Mouse (Mus musculus): ENCODE measurements around the gene Gm2016.
"Not testable (repeated sequence)": the region's sequence is repeated elsewhere in the genome, so short reads cannot be mapped to it uniquely, and the experiment has no call there.

Gm2016 gene

DNA sequence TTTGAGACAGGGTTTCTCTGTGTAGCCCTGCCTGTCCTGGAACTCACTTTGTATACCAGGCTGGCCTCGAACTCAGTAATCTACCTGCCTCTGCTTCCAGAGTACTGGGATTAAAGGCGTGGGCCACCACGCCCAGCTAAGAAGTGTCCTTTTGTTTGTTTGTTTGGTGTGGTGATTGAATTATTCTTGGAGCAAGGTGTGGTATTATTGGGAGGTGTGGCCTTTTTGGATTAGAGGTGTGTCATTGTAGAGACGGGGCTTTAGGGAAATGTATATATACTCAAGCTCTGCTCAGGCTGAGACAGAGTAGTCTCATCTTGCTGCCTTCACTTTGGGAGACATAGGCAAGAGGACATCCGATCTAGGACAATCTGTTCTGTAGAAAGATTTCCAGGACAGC lies at the start of gene Gm2016:
TSS of gene Gm2016 (plus strand) at position 301 of the 400 bp plus-strand sequence.
- not testable (repeated sequence) for DNase-seq (ENCODE audit: low spot score)

DNA sequence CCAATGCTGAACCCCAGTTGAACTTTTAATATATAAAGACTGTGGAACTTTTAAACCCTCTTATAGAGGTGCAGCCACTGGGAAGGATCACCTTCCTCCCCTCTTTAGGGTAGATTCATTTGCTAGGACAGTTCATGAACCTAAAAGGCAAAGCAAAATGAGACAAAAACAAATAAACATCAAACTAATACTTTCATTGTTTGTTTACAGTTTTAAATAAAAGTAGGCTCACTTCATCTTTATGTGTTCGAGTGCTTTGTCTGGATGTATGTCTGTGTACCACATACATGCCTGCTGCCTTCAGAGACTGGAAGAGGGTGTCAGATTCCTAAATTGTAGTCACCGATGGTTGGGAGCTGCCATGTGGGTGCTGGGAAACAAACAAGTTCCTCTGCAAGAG lies 31.6 kb upstream of the Gm2016 start, which contains the start of gene Gm2001:
TSS of gene Gm2001 (minus strand) at position 101 of the 400 bp plus-strand sequence.
- DNase-seq (ENCODE audit: low spot score): not testable (repeated sequence)

DNA sequence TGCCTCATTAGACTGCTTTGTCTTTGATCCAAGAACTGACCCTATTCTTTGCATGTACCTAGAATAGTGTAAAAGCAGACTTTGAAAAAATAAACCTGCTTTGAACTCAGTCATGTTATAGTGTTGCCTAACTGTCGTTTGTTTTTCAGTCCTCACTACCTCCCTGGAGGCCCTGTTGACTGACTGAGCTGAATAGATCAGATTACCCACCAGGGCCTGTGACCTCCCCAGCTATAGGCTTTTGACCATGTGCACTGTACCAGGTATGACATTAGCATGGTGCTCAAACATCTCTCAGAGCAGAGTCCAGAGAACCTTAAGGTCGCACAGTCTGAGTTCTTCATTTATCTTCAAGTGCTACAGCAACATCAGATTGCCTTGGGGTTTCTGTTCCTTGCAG lies 23.2 kb upstream of the Gm2016 start:
- not testable (repeated sequence) for DNase-seq (ENCODE audit: low spot score)

DNA sequence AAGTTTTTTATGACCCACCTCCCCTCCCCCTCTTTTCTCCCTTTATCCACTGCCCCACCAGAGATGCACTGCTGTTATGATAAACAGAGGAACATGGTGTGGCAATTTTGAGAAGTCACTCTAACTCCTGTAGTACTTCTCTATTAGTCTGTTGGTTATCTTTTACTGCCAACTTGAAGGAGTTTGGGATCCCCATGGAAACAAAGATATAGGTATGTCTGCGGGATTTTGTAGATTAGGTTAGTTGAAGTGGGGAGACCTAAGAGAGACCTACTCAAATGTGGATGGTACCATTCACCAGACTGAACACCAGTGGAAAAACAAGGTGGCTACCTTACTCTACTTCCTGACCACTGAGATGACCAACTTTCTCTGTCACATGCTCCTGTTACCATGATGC lies 17.8 kb upstream of the Gm2016 start:
- not testable (repeated sequence) for DNase-seq (ENCODE audit: low spot score)

DNA sequence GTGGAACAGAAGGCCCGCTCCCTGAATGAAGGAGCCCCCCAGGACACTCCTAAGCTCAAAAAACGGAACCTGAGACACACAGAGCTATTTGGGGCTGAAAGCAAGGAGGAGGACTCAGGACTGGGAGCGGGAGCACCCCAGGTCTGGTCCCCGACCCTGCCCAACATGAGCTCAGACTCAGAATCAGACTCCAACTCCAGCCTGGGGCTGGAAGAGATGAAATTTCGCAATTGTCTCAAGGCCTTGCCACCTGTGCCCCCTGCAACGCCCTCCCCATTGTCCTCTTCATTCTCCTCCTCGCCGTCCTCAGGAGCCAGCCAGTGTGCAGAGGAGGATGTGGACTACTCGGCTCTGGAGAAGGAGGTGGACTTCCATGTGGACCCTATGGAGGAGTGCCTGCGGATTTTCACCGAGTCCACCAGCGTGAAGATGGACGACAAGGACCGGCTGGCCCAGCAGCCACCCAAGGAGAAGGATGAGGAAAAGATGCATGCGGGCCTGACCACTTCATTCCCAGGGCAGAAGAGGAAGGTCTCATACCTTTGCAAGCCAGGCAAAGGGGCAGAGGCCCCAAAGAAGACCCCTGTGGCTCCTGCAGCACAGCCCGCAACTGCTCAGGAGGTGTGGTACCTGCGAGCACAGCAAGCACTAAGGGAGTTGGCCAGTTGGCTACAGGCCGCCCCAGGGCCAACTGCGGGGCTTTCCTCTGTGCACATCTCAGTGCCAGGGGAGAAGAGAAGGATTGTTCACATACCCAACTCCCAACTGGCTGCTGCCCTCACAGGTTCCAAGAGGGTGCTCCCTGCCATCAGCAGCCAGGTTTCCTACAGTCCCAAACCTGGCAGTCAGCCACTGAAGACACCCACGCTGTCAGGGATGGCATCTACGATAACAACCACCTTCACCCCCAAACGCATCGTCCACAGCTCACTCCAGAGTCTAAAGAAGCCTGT lies 11.9 kb upstream of the Gm2016 start:
- DNase-seq (ENCODE audit: low spot score): not testable (repeated sequence)

DNA sequence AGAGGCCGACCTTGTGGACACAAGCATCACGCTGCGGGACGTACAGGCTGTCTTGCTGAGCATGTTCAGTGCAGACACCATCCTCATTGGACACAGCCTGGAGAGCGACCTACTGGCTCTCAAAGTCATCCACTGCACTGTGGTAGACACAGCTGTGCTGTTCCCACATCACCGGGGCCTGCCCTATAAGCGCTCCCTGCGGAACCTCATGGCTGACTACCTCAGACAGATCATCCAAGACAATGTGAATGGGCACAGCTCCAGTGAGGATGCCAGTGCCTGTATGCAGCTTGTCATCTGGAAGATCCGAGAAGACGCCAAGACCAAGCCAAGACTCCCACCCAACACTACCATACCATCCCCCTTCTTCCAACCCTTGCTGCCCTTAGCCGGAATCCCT lies 10.2 kb upstream of the Gm2016 start:
- DNase-seq (ENCODE audit: low spot score): not testable (repeated sequence)

DNA sequence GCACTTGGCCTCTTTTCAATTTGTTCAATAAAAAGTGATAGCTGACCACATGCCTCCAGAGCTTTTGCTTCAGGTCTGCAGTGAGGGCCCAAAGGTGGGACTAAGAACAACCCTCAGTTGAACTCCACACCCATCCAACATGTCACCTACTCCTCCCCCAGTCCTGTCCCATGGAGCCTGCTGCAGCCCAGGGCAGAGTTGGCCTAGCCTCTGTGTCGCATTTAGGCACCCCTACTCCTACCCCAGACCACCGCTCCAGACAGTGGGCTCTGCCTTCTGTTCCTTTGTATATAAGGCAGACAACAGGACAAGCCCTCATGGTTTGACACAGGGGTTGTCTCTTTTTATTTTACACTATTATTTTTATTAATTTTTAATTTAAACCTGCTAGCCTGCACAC lies 9.8 kb upstream of the Gm2016 start:
- not testable (repeated sequence) for DNase-seq (ENCODE audit: low spot score)

DNA sequence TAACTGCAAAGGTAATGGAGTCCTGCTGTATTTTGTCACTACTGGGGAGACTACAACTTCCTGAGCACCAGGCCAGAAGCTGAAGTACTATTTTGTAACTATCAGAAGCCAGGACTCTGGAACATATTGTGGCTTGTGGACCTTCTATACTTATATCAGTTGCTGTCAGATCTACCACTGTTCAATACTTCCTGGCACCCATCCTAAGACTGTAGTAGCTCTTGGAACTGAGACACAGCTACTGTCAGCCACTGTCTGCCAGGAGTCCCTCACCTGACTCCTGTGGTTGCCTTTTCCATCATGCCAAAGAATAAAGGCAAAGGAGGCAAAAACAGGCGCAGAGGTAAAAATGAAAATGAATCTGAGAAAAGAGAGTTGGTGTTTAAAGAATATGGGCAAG lies 21.2 kb downstream of the Gm2016 start, which contains the start of gene Gm2022:
TSS of gene Gm2022 (plus strand) at position 301 of the 400 bp plus-strand sequence.
- DNase-seq (ENCODE audit: low spot score): not testable (repeated sequence)

DNA sequence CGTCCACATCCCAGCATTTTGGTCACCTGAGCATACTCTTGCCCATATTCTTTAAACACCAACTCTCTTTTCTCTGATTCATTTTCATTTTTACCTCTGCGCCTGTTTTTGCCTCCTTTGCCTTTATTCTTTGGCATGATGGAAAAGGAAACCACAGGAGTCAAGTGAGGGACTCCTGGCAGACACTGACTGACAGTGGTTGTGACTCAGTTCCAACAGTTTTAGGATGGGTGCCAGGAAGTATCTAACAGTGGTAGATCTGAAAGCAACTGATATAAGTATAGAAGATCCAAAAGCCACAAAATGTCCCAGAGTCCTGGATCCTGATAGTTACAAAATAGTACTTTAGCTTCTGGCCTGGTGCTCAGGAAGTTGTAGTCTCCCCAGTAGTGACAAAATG lies 45.8 kb downstream of the Gm2016 start, which contains the start of gene Gm2035:
TSS of gene Gm2035 (minus strand) at position 137 of the 400 bp plus-strand sequence.
- not testable (repeated sequence) for DNase-seq (ENCODE audit: low spot score)
